Mouse (Mus musculus) midbrain, embryonic 16.5 days (tissue): Measurements from ENCODE around the gene Tspyl4. TPM values are rescaled to one million over a fixed set of nuclear protein-coding genes. Genes with fewer than 3 reads are reported as not detected.
"Not testable (repeated sequence)": the region's sequence is repeated elsewhere in the genome, so short reads cannot be mapped to it uniquely, and the experiment has no call there.

Experiments used
- ATAC-seq: fragments of 200-750 bp; cut with Nextera tagmentation; 2 replicates; pipeline ENCODE4 v1.8.0; 2017; ENCODE audit warnings: moderate TSS enrichment
- H3K27ac ChIP-seq: fragments of 300-500 bp; sonication (generic); 2 replicates; pipeline ENCODE4 v1.5.1; 2014; ENCODE audit warnings: mild to moderate bottlenecking, low read length, mixed read lengths
- H3K27me3 ChIP-seq: fragments of 300-500 bp; sonication (generic); 2 replicates; pipeline ENCODE4 v1.6.1; 2014; ENCODE audit warnings: low read depth, low read length, mixed read lengths; ENCODE audit not compliant: control insufficient read depth, insufficient read depth
- H3K36me3 ChIP-seq: fragments of 300-500 bp; sonication (generic); 2 replicates; pipeline ENCODE4 v1.6.1; 2014; ENCODE audit warnings: mild to moderate bottlenecking, low read length, moderate library complexity, mixed read lengths; ENCODE audit not compliant: control insufficient read depth, insufficient read depth
- H3K4me1 ChIP-seq: fragments of 300-500 bp; sonication (generic); 2 replicates; pipeline ENCODE4 v1.6.1; 2014; ENCODE audit warnings: mild to moderate bottlenecking, low read length, mixed read lengths; ENCODE audit not compliant: control insufficient read depth, insufficient read depth
- H3K4me2 ChIP-seq: fragments of 300-500 bp; sonication (generic); 2 replicates; pipeline ENCODE4 v1.6.1; 2014; ENCODE audit warnings: mild to moderate bottlenecking, low read length, mixed read lengths
- H3K4me3 ChIP-seq: fragments of 300-500 bp; sonication (generic); 2 replicates; pipeline ENCODE4 v1.5.1; 2014; ENCODE audit warnings: low read depth, mild to moderate bottlenecking, low read length, moderate library complexity, mixed read lengths
- H3K9ac ChIP-seq: fragments of 300-500 bp; sonication (generic); 2 replicates; pipeline ENCODE4 v1.6.1; 2014; ENCODE audit warnings: low read depth, low read length, mixed read lengths
- H3K9me3 ChIP-seq: fragments of 300-500 bp; sonication (generic); replicated peaks from 2 replicates; pipeline ENCODE4 v1.6.1; 2014; ENCODE audit warnings: mild to moderate bottlenecking, low read length, mixed read lengths; ENCODE audit not compliant: control insufficient read depth, poor library complexity, severe bottlenecking
- WGBS: fragments of 180-500 bp; shearing (Covaris S2); extraction: QIAGEN DNeasy Blood & Tissue Kit; methylation state at CpG from one replicate; pipeline ENCODE4 v1.1.7; 2014; 5-methylcytosine and 5-hydroxymethylcytosine counted together
- polyA plus RNA-seq: library from polyadenylated mRNA; unstranded; fragments of >200 nt; fragmentation: Nextera tagmentation; extraction: Ambion mirVana; gene quantifications from 2 replicates; pipeline ENCODE4 v1.2.1, GENCODE M21; 2015

The Tspyl4 gene
- 406 and 423 TPM in 2 replicates for polyA plus RNA-seq

DNA sequence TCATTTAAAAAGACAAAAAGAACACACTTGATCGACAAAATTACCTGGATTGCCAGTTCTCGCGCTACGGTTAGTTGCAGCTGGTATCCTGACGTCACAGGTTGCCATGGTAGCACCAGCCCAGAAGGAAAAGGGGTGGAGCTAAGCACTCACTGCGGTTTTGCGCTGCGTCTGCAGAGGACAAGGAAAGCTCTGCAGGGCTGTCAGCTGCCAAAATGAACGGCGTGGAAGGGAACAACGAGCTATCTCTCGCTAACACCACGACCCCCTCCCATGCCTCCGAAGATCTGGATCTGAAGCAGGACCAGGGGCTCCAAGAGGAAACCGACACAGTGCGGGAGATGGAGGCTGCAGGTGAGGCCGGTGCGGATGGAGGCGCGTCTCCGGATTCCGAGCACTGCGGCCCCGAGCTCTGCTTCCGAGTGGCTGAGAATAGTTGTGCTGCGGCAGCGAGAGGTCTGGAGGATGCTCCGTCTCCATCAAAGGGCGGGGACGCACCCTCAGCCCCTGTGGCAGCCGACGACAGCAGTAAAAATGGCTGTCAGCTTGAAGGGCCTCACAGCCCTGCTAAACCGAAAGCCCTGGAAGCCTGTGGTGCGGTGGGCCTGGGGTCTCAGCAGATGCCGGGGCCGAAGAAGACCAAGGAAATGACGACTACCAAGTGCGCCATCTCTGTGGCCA lies at the start of gene Tspyl4:
Tspyl4 (plus strand) TSS at position 144 of the 681 bp plus-strand sequence.
- peak within 1 kb of the TSS; percentile 98 for H3K27ac ChIP-seq
- peak within 1 kb of the TSS; percentile 97 for H3K9ac ChIP-seq
- no peaks in the 10 kb centered on the region for H3K27me3 ChIP-seq
- H3K9me3 ChIP-seq = no peaks in the 10 kb centered on the region
- peaks cover 32% of the 10 kb centered on the region for H3K4me1 ChIP-seq
- ATAC-seq = peak; percentile 98
- no peaks in the 10 kb centered on the region for H3K36me3 ChIP-seq
- H3K4me2 ChIP-seq = peak within 1 kb of the TSS; percentile 97
- peak within 1 kb of the TSS; percentile 68 for H3K4me3 ChIP-seq
- WGBS = under 1% methylated on average over 38 of the region's 38 CpGs

DNA sequence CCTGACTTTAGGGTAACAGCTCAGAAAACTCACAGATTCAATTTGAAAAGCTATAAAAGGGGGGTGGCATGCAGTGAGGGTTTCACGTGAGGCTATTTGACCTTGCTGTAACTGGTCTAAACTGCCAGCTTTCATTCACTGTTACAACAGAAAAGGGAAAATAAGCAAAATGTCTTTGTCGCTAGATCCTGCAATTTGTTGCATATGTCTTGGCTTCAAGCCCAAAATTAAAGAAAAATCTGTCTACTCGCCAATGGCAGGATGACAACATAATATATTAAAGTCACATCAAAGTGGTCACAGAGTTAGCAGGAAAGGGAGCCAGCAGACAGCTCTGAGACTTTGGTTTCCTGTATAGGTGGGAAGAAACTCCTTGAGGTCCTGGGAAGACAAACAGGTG lies 49.5 kb upstream of the Tspyl4 start:
- Histone ChIP-seq H3K36me3 (no peaks in the 10 kb centered on the region), H3K4me1 (no peaks in the 10 kb centered on the region), H3K9ac (no peak overlapping the region), H3K27me3 (no peaks in the 10 kb centered on the region), H3K4me2 (no peak overlapping the region), H3K27ac (no peak overlapping the region), H3K4me3 (no peak overlapping the region), H3K9me3 (no peaks in the 10 kb centered on the region)
- 47% methylated on average over 3 of the region's 3 CpGs for WGBS
- no peak for ATAC-seq

DNA sequence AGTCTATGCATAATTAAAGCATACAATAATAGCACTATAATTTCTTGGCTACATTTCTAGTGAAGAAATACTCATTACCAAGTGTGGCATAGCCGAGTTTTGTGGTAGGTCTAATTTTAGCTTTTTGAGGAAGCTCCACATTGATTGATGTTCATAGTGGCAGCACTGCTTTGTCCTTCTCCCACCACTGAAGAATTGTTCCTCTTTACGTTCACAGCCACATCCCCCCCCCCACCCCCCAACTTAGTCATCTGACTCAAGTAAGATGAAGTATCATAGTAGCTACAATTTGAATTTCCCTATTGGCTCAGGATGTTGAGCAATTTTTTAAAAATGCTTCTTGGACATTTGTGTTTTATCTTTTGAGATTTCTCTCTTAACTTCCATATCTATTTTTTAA lies 47.6 kb upstream of the Tspyl4 start:
- H3K27ac ChIP-seq = no peak overlapping the region
- no peaks in the 10 kb centered on the region for H3K4me1 ChIP-seq
- H3K36me3 ChIP-seq = no peaks in the 10 kb centered on the region
- H3K9me3 ChIP-seq = no peaks in the 10 kb centered on the region
- H3K4me2 ChIP-seq = no peak overlapping the region
- no peak overlapping the region for H3K9ac ChIP-seq
- H3K4me3 ChIP-seq = no peak overlapping the region
- ATAC-seq = no peak
- WGBS = 66% methylated on average over 2 of the region's 2 CpGs
- H3K27me3 ChIP-seq = no peaks in the 10 kb centered on the region

DNA sequence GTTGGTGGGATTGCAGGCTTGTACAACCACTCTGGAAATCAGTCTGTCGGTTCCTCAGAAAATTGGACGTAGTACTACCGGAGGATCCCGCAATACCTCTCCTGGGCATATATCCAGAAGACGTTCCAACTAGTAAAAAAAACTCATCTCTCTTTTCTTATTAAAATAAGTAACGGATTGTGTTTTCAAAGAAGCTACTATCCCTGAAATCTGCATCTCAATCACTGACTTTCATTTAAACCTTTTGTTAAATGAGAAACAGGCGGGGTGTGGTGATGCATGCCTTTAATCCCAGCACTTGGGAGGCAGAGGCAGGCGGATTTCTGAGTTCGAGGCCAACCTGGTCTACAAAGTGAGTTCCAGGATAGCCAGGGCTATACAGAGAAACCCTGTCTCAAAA lies 44.4 kb upstream of the Tspyl4 start:
- not testable (repeated sequence) for H3K4me1 ChIP-seq, H3K36me3 ChIP-seq, H3K27ac ChIP-seq, ATAC-seq, H3K9me3 ChIP-seq, H3K9ac ChIP-seq, H3K4me2 ChIP-seq, H3K4me3 ChIP-seq, H3K27me3 ChIP-seq
- 91% methylated on average over 9 of the region's 9 CpGs for WGBS

GRCm38 (mm10) chr10:34265106-34265505 lies 32.1 kb upstream of the Tspyl4 start:
- H3K27ac ChIP-seq = no peak overlapping the region
- H3K4me2 ChIP-seq = no peak overlapping the region
- no peaks in the 10 kb centered on the region for H3K4me1 ChIP-seq
- H3K4me3 ChIP-seq = no peak overlapping the region
- no peaks in the 10 kb centered on the region for H3K27me3 ChIP-seq
- WGBS = 81% methylated on average over 4 of the region's 4 CpGs
- no peak overlapping the region for H3K9ac ChIP-seq
- no peaks in the 10 kb centered on the region for H3K36me3 ChIP-seq
- no peak for ATAC-seq
- no peaks in the 10 kb centered on the region for H3K9me3 ChIP-seq

GRCm38 (mm10) chr10:34267312-34268070 lies 29.8 kb upstream of the Tspyl4 start:
- WGBS = 76% methylated on average over 5 of the region's 5 CpGs
- no peaks in the 10 kb centered on the region for H3K36me3 ChIP-seq
- no peaks in the 10 kb centered on the region for H3K9me3 ChIP-seq
- ATAC-seq = no peak
- H3K27me3 ChIP-seq = no peaks in the 10 kb centered on the region
- no peaks in the 10 kb centered on the region for H3K4me1 ChIP-seq
- no peak overlapping the region for H3K4me3 ChIP-seq
- no peak overlapping the region for H3K4me2 ChIP-seq
- no peak overlapping the region for H3K9ac ChIP-seq
- H3K27ac ChIP-seq = no peak overlapping the region

GRCm38 (mm10) chr10:34271681-34272080 lies 25.6 kb upstream of the Tspyl4 start:
- no peak overlapping the region for H3K9ac ChIP-seq
- ATAC-seq = no peak
- no peaks in the 10 kb centered on the region for H3K27me3 ChIP-seq
- no peaks in the 10 kb centered on the region for H3K4me1 ChIP-seq
- 53% methylated on average over 7 of the region's 7 CpGs for WGBS
- no peak overlapping the region for H3K4me2 ChIP-seq
- H3K36me3 ChIP-seq = no peaks in the 10 kb centered on the region
- H3K9me3 ChIP-seq = no peaks in the 10 kb centered on the region
- no peak overlapping the region for H3K4me3 ChIP-seq
- no peak overlapping the region for H3K27ac ChIP-seq

- peak overlapping the region; percentile 70 for H3K27ac ChIP-seq
- ATAC-seq = peak; percentile 25
- H3K36me3 ChIP-seq = no peaks in the 10 kb centered on the region
- H3K4me3 ChIP-seq = peak overlapping the region; percentile 30; the same call in 1 of the 2 replicates
- H3K9me3 ChIP-seq = no peaks in the 10 kb centered on the region
- H3K4me1 ChIP-seq = peaks cover 18% of the 10 kb centered on the region
- H3K27me3 ChIP-seq = no peaks in the 10 kb centered on the region
- H3K9ac ChIP-seq = no peak overlapping the region
- peak overlapping the region; percentile 61 for H3K4me2 ChIP-seq
- WGBS = 26% methylated on average over 13 of the region's 13 CpGs
Observed at GRCm38 (mm10) chr10:34280591-34281175, 16.6 kb upstream of the Tspyl4 start.
